In the genomic region with DNA sequence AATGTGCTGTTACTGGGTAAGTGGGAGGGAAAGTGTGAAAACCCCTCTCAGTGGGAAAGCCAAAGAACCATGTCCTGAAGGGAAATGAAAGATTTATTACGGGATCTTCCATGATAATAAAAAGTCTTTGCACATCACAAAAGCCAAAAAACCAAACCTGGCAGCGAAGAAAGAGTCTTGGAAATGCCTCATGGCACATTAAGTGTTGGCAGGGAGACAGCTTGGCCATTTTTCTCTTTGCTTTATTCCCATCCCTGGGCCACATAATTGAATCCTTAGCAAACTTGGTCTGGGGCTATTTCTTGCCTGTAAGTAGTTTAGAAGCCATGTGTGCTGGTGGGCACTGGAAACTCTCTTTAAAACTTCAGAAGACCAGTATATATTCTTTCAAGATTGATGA, we compare ENCODE assay signal across 22 mouse cellular contexts.
DNase-seq lines count a peak whose midpoint lies in the region; ATAC-seq and TF ChIP-seq lines count a peak whose summit lies in the region.
"Had no signal": no experiment of that assay in that cellular context is flagged by ENCODE, and none has a peak within 500 bp of the region (broad histone marks: within the 10 kb centered on the region; RNA-seq: fewer than 3 reads in every experiment).

No protein-coding gene starts in this region.

- no peak for ATAC-seq in embryonic facial prominence, embryonic 14.5 days (ENCODE audit: low read depth)
- ATAC-seq in hindbrain, postnatal 0 days: no peak
- no peak for ATAC-seq in hindbrain, embryonic 11.5 days (ENCODE audit: low FRiP score)
- ATAC-seq in midbrain, embryonic 14.5 days (ENCODE audit: low FRiP score, low TSS enrichment): no peak
- no peak for ATAC-seq in midbrain, embryonic 13.5 days
- 0 out of 2 replicates have a peak, but pooled peaks have one; percentile 49 for ATAC-seq in neural tube, embryonic 13.5 days (ENCODE audit: low read depth)
- ATAC-seq: lung, postnatal 0 days; midbrain, embryonic 15.5 days; Patski had no signal

- no peak overlapping the region for H3K4me2 ChIP-seq in embryonic facial prominence, embryonic 14.5 days (ENCODE audit: low read depth, low read length)
- H3K4me2 ChIP-seq in hindbrain, postnatal 0 days (ENCODE audit: low read depth, low read length): no peak overlapping the region
- H3K4me2 ChIP-seq in hindbrain, embryonic 11.5 days (replicated peaks; ENCODE audit: low read depth, low read length): no peak overlapping the region
- no peak overlapping the region for H3K4me2 ChIP-seq in midbrain, embryonic 14.5 days (ENCODE audit: low read length)
- H3K4me2 ChIP-seq in midbrain, embryonic 13.5 days (replicated peaks): no peak overlapping the region
- H3K4me2 ChIP-seq in neural tube, embryonic 13.5 days: no peak overlapping the region
- H3K4me2 ChIP-seq: midbrain, embryonic 15.5 days had no signal

- H3K4me3 ChIP-seq in embryonic facial prominence, embryonic 14.5 days (ENCODE audit: low read depth, low read length): no peak overlapping the region
- H3K4me3 ChIP-seq in embryonic facial prominence, embryonic 10.5 days: no peak overlapping the region
- no peak overlapping the region for H3K4me3 ChIP-seq in hindbrain, postnatal 0 days (ENCODE audit: low read length)
- no peak overlapping the region for H3K4me3 ChIP-seq in hindbrain, embryonic 11.5 days (ENCODE audit: low read depth, low read length)
- H3K4me3 ChIP-seq in midbrain, embryonic 14.5 days (replicated peaks; ENCODE audit: low read depth, low read length): no peak overlapping the region
- H3K4me3 ChIP-seq in midbrain, embryonic 13.5 days (replicated peaks): no peak overlapping the region
- no peak overlapping the region for H3K4me3 ChIP-seq in neural tube, embryonic 13.5 days
- H3K4me3 ChIP-seq: forebrain, embryonic 10.5 days; gastrocnemius, adult 2 months; midbrain, embryonic 15.5 days; myocyte had no signal

- no peaks in the 10 kb centered on the region for H3K27me3 ChIP-seq in embryonic facial prominence, embryonic 14.5 days (replicated peaks; ENCODE audit: control insufficient read depth, insufficient read depth, low read length)
- H3K27me3 ChIP-seq in embryonic facial prominence, embryonic 10.5 days (replicated peaks; ENCODE audit: low read depth, poor library complexity, severe bottlenecking): no peaks in the 10 kb centered on the region
- no peaks in the 10 kb centered on the region for H3K27me3 ChIP-seq in hindbrain, postnatal 0 days (ENCODE audit: insufficient read depth, low read length)
- no peaks in the 10 kb centered on the region for H3K27me3 ChIP-seq in hindbrain, embryonic 11.5 days (ENCODE audit: control insufficient read depth, insufficient read depth, low read length)
- no peaks in the 10 kb centered on the region for H3K27me3 ChIP-seq in midbrain, embryonic 14.5 days (ENCODE audit: control insufficient read depth, insufficient read depth, low read length)
- no peaks in the 10 kb centered on the region for H3K27me3 ChIP-seq in midbrain, embryonic 13.5 days
- H3K27me3 ChIP-seq in neural tube, embryonic 13.5 days: no peaks in the 10 kb centered on the region
- H3K27me3 ChIP-seq: CH12.LX; midbrain, embryonic 15.5 days; Patski had no signal

- WGBS in embryonic facial prominence, embryonic 14.5 days: 77% methylated on average over 2 of the region's 2 CpGs
- 88% methylated on average over 2 of the region's 2 CpGs for WGBS in embryonic facial prominence, embryonic 10.5 days
- WGBS in hindbrain, postnatal 0 days: 43% methylated on average over 2 of the region's 2 CpGs
- 83% methylated on average over 2 of the region's 2 CpGs for WGBS in hindbrain, embryonic 11.5 days
- WGBS in midbrain, embryonic 14.5 days: 70% methylated on average over 2 of the region's 2 CpGs
- WGBS in midbrain, embryonic 13.5 days: 83% methylated on average over 2 of the region's 2 CpGs
- 41% methylated on average over 2 of the region's 2 CpGs for WGBS in neural tube, embryonic 13.5 days

- no peaks in the 10 kb centered on the region for H3K9me3 ChIP-seq in embryonic facial prominence, embryonic 14.5 days (ENCODE audit: control insufficient read depth, low read length)
- H3K9me3 ChIP-seq in embryonic facial prominence, embryonic 10.5 days: no peaks in the 10 kb centered on the region
- no peaks in the 10 kb centered on the region for H3K9me3 ChIP-seq in hindbrain, postnatal 0 days (ENCODE audit: low read length)
- H3K9me3 ChIP-seq in hindbrain, embryonic 11.5 days (ENCODE audit: control insufficient read depth, low read length): no peaks in the 10 kb centered on the region
- no peaks in the 10 kb centered on the region for H3K9me3 ChIP-seq in midbrain, embryonic 14.5 days (ENCODE audit: control insufficient read depth, low read length)
- no peaks in the 10 kb centered on the region for H3K9me3 ChIP-seq in midbrain, embryonic 13.5 days
- H3K9me3 ChIP-seq in neural tube, embryonic 13.5 days: no peaks in the 10 kb centered on the region
- H3K9me3 ChIP-seq: forebrain, embryonic 10.5 days; G1E; midbrain, embryonic 15.5 days had no signal

- DNase-seq in embryonic facial prominence, embryonic 14.5 days (ENCODE audit: low spot score): peak; percentile 13
- no peak for DNase-seq in embryonic facial prominence, embryonic 10.5 days (ENCODE audit: low spot score)
- peak; percentile 57 for DNase-seq in hindbrain, postnatal 0 days (ENCODE audit: low spot score)
- no peak for DNase-seq in hindbrain, embryonic 11.5 days (ENCODE audit: low spot score)
- peak; percentile 25 for DNase-seq in midbrain, embryonic 14.5 days
- no peak for DNase-seq in lung, postnatal 14 days
- DNase-seq: cerebellum, adult 18-20 months; gastrocnemius, adult 2 months; kidney, adult 8-10 months; kidney, postnatal 14 days; retina, postnatal 1 day; right cerebral cortex, postnatal 25 days; spleen, adult 18-20 months had no signal

- H3K9ac ChIP-seq in embryonic facial prominence, embryonic 14.5 days (ENCODE audit: low read depth, low read length): no peak overlapping the region
- H3K9ac ChIP-seq in hindbrain, postnatal 0 days (replicated peaks; ENCODE audit: low read length): no peak overlapping the region
- H3K9ac ChIP-seq in hindbrain, embryonic 11.5 days (ENCODE audit: low read depth, low read length): no peak overlapping the region
- H3K9ac ChIP-seq in midbrain, embryonic 14.5 days (replicated peaks; ENCODE audit: low read length): no peak overlapping the region
- no peak overlapping the region for H3K9ac ChIP-seq in midbrain, embryonic 13.5 days (replicated peaks)
- no peak overlapping the region for H3K9ac ChIP-seq in neural tube, embryonic 13.5 days
- H3K9ac ChIP-seq: midbrain, embryonic 15.5 days had no signal

- no peaks in the 10 kb centered on the region for H3K4me1 ChIP-seq in embryonic facial prominence, embryonic 14.5 days (ENCODE audit: control insufficient read depth, insufficient read depth, low read length)
- H3K4me1 ChIP-seq in embryonic facial prominence, embryonic 10.5 days: no peaks in the 10 kb centered on the region
- no peaks in the 10 kb centered on the region for H3K4me1 ChIP-seq in hindbrain, postnatal 0 days (ENCODE audit: insufficient read depth, low read length)
- no peaks in the 10 kb centered on the region for H3K4me1 ChIP-seq in hindbrain, embryonic 11.5 days (replicated peaks; ENCODE audit: control insufficient read depth, insufficient read depth, low read length)
- H3K4me1 ChIP-seq in midbrain, embryonic 14.5 days (ENCODE audit: control insufficient read depth, insufficient read depth, low read length): no peaks in the 10 kb centered on the region
- H3K4me1 ChIP-seq in midbrain, embryonic 13.5 days (replicated peaks): 0 out of 2 replicates have a peak, but pooled peaks cover 3% of the 10 kb centered on the region
- H3K4me1 ChIP-seq in neural tube, embryonic 13.5 days (replicated peaks): peaks cover 5% of the 10 kb centered on the region
- H3K4me1 ChIP-seq: forebrain, embryonic 10.5 days; midbrain, embryonic 15.5 days had no signal

- H3K36me3 ChIP-seq in embryonic facial prominence, embryonic 14.5 days (ENCODE audit: control insufficient read depth, insufficient read depth, low read length): no peaks in the 10 kb centered on the region
- H3K36me3 ChIP-seq in embryonic facial prominence, embryonic 10.5 days (replicated peaks): no peaks in the 10 kb centered on the region
- no peaks in the 10 kb centered on the region for H3K36me3 ChIP-seq in hindbrain, postnatal 0 days (ENCODE audit: insufficient read depth, low read length)
- H3K36me3 ChIP-seq in hindbrain, embryonic 11.5 days (ENCODE audit: control insufficient read depth, insufficient read depth, low read length): no peaks in the 10 kb centered on the region
- no peaks in the 10 kb centered on the region; the same call in 1 of the 2 replicates for H3K36me3 ChIP-seq in midbrain, embryonic 14.5 days (ENCODE audit: control insufficient read depth, insufficient read depth, low read length)
- H3K36me3 ChIP-seq in midbrain, embryonic 13.5 days: peaks cover 4% of the 10 kb centered on the region; the same call in 1 of the 2 replicates
- peaks cover 6% of the 10 kb centered on the region; the same call in 1 of the 2 replicates for H3K36me3 ChIP-seq in neural tube, embryonic 13.5 days
- H3K36me3 ChIP-seq: forebrain, embryonic 10.5 days; G1E; midbrain, embryonic 15.5 days had no signal

- H3K27ac ChIP-seq in embryonic facial prominence, embryonic 14.5 days (replicated peaks; ENCODE audit: low read depth, low read length): no peak overlapping the region
- H3K27ac ChIP-seq in embryonic facial prominence, embryonic 10.5 days (replicated peaks): no peak overlapping the region
- no peak overlapping the region for H3K27ac ChIP-seq in hindbrain, postnatal 0 days
- H3K27ac ChIP-seq in hindbrain, embryonic 11.5 days (ENCODE audit: low read depth, low read length): no peak overlapping the region
- H3K27ac ChIP-seq in midbrain, embryonic 14.5 days (replicated peaks; ENCODE audit: low read depth, low read length): no peak overlapping the region
- H3K27ac ChIP-seq in midbrain, embryonic 13.5 days: no peak overlapping the region
- H3K27ac ChIP-seq in neural tube, embryonic 13.5 days (replicated peaks): 0 out of 2 replicates have a peak overlapping the region, but pooled peaks have one; percentile 46
- H3K27ac ChIP-seq: forebrain, embryonic 10.5 days; gastrocnemius, adult 2 months; midbrain, embryonic 15.5 days had no signal

- TF ChIP-seq CTCF in hindbrain, postnatal 0 days (IDR thresholded peaks at IDR 0.05; ENCODE audit: low read depth): no peak

Comparison
In these comparisons a context has a peak if more than half of its experiments do, and no peak if none do; other contexts are left out.
1. DNase-seq: peak in embryonic facial prominence, embryonic 14.5 days (single experiment), hindbrain, postnatal 0 days (single experiment) and midbrain, embryonic 14.5 days (single experiment); none in embryonic facial prominence, embryonic 10.5 days (single experiment), hindbrain, embryonic 11.5 days (single experiment) and lung, postnatal 14 days (single experiment).